Mouse (Mus musculus): ENCODE data around the gene Gm26566.
"Not testable (repeated sequence)": the region's sequence is repeated elsewhere in the genome, so short reads cannot be mapped to it uniquely, and the experiment has no call there.

Gm26566 gene

DNA sequence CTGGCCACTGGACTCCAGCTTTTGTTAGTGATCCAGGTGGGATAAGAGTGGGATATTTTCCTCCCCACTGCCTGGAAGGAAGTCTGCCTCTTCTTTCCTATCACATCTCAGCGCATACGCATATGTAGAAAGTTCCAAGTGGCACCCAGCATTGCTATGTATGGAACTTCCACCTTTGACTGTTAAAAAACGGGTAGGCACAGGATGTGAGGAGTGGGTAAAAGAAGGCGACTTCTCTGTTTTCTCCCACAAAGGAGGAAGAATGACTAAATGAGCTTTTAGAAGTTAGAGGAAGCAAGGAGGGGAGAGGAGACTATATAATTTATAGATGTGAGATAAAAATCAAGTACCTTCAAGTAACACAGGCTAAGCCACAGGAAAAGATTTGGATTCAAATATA is 19.8 kb downstream of the Gm26566 start:
- DNase-seq: no peak

DNA sequence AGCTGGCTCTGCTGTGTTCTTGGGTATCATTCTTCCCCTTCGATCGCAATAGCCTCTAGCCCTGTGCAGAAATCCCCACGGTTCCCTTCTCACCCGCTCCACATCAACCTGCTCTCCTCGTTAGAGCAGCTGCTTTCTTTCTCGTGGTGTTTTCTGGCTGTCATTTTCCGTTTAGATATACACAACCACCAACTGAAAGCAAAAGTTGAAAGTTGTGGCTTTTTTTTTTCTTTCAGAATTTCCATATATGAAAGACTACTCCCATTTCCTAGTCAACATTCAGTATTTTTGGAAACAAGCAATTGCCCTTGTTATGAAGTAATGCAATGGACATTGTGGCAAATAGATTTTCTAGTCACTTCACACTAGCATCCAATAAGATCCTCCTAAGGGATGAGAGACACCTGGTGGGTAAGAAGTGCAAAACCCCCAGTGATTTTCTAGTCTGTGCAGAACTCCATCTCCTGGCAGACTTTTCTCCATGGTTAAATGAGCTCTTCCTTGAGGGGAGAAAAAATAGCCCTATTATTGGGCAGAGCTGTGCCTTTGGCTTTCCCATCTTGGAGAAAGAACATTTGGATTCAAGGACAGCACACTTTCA is 21.3 kb downstream of the Gm26566 start:
- DNase-seq: no peak

GRCm38 (mm10) chr4:88744207-88744606 is 22.6 kb downstream of the Gm26566 start:
- DNase-seq: no peak

- no peak for DNase-seq
Observed at GRCm38 (mm10) chr4:88749926-88750325, 28.3 kb downstream of the Gm26566 start.

GRCm38 (mm10) chr4:88754818-88755340 is 33.3 kb downstream of the Gm26566 start, which contains the start of gene Gm13271:
Gene Gm13271 (plus strand): TSS chr4:88754868.
- DNase-seq: peak; percentile 66 to 73

GRCm38 (mm10) chr4:88756581-88757513 is 35.2 kb downstream of the Gm26566 start:
- not testable (repeated sequence) for DNase-seq

DNA sequence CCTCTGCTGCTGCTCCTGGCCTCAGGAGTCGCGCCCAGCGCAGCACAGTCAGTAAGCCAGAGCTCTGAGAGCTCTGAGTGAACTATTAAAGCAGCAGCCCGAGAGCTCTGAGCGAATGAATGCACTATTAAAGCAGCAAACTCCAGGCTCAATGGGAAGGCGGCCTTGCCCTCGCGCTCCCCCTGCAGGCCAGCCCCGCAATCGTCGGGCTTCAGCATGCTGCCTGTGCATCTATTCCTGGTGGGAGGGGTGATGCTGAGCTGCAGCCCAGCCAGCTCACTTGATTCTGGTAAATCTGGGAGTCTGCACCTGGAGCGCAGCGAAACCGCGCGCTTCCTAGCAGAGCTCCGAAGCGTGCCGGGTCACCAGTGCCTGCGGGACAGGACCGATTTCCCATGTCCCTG is 36.0 kb downstream of the Gm26566 start:
- peak; percentile 86 to 93 for DNase-seq

GRCm38 (mm10) chr4:88758751-88759150 is 37.1 kb downstream of the Gm26566 start:
- not testable (repeated sequence) for DNase-seq

DNA sequence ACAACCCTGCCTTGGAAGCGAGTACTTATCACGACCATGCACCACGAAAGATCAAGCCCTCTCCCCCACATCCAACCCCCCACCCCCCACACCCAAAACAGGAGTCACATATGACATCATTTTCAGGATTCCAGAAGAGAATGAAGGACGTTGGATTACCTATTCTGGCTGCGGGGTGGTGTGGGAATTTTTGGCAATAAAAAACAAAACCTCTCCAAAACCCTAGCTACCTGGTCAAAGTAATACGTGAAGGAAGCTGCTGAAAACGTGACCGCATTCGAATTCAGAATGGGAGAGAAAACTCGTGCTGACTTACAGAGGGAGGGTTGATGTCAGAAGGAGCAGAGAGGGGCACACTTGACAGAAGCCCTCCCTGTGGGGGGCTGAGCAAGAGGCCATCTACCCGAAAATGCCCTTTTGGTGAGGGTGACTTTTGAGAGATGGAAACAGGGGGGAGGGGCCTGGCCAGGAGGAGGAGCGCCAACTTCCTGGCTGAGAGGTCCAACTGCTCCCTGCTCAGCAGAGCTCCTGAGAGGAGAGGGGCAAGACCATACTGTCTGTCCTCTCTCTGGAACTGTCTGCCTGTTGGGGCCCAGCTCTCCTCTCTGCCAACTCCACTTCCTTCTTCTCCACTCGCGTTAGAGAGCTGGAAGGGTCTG is 38.1 kb downstream of the Gm26566 start, which contains the start of gene Gm13283:
TSS of gene Gm13283 (plus strand) at position 510 of the 659 bp plus-strand sequence.
- DNase-seq: peak; percentile 33 to 41

DNA sequence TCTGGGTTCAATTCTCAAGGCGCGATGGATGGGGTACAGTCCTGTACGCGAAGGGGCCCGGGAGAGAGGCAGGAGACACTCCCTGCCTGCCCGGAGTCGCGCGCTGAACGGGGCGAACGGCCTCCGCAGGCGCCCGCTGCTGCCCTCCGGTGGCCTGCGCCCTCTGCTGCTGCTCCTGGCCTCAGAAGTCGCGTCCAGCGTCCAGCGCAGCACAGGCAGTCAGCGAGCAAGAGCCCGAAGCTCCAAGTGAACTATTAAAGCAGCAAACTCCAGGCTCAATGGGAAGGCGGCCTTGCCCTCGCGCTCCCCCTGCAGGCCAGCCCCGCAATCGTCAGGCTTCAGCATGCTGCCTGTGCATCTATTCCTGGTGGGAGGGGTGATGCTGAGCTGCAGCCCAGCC is 38.8 kb downstream of the Gm26566 start:
- peak; percentile 59 to 68 for DNase-seq

GRCm38 (mm10) chr4:88761776-88762175 is 40.2 kb downstream of the Gm26566 start:
- DNase-seq: peak; percentile 59 to 67

- DNase-seq: peak in 1 of 2 experiments; percentile 36
Observed at GRCm38 (mm10) chr4:88762341-88762740, 40.7 kb downstream of the Gm26566 start.

GRCm38 (mm10) chr4:88763384-88764018 is 41.9 kb downstream of the Gm26566 start:
- DNase-seq: peak; percentile 28 to 41

All from cerebellum, postnatal 36 days (tissue).